Mouse (Mus musculus): Measurements from ENCODE around the gene Abcc5. TPM values are rescaled to one million over a fixed set of nuclear protein-coding genes. Genes with fewer than 3 reads are reported as not detected.
"Not testable (repeated sequence)": the region's sequence is repeated elsewhere in the genome, so short reads cannot be mapped to it uniquely, and the experiment has no call there.

Abcc5 gene
- 10 to 100 TPM; 60.7 to 61.2 TPM for total RNA-seq (2021)
- long read RNA-seq, experiment 1, full-length matches to known transcripts: 1 of 13 reads
- long read RNA-seq, experiment 1, partial matches to known transcripts: 6 of 13 reads
- long read RNA-seq, experiment 1, other reads (novel, unspliced or antisense): 6 of 13 reads
- long read RNA-seq, experiment 2, full-length matches to known transcripts: 5 of 16 reads
- long read RNA-seq, experiment 2, partial matches to known transcripts: 8 of 16 reads
- long read RNA-seq, experiment 2, other reads (novel, unspliced or antisense): 3 of 16 reads

GRCm38 (mm10) chr16:20425855-20426598 is at the start of gene Abcc5:
Gene Abcc5, minus strand, starts transcription at chr16:20426394.
- intact Hi-C loops (cut with DNase I): no loop called here
- DNase-seq: peak; percentile 86

GRCm38 (mm10) chr16:20475335-20475734 is 49.1 kb upstream of the Abcc5 start:
- intact Hi-C loops (cut with DNase I): no loop called here
- DNase-seq: no peak

DNA sequence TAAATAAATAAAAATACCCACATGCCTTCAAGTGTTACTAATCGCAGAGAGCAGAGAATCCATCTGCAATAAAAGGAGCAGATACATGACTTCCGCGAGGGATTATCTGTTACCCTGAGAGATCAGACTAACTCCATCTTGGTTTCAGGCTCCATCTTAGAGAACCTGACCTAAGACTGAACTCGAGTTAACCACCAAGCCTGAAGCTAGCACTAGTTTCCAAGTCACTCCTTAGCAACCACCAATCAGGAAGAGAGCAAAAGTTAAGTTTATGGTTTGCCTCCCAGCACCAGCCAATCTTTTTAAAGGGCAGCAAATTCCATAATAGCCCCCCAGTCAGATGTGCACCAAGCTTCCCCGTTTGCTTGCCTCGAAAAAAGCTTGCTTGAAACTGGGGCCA is 48.6 kb upstream of the Abcc5 start:
- intact Hi-C loops (cut with DNase I): no loop called here
- DNase-seq: no peak

GRCm38 (mm10) chr16:20474211-20474610 is 48.0 kb upstream of the Abcc5 start:
- intact Hi-C loops (cut with DNase I): no loop called here
- DNase-seq: no peak

DNA sequence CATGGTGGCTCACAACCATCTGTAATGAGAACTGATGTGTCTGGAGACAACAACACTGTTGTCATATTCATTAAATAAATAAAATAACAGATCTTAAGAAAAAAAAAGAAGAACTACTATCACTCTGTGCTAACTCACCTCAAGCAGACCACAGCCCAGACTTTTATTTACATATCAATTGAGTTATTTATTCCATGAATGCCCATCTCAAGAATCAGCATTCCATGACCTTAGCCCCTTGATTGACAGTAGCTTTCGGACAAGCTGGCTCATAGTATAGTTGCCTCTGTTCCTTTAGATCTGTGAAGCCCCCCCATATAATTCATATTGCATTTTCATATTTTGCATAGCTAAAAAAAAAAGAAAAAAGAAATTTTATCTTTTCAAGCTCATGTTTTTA is 47.6 kb upstream of the Abcc5 start:
- DNase-seq: no peak
- intact Hi-C loops (cut with DNase I): no loop called here

DNA sequence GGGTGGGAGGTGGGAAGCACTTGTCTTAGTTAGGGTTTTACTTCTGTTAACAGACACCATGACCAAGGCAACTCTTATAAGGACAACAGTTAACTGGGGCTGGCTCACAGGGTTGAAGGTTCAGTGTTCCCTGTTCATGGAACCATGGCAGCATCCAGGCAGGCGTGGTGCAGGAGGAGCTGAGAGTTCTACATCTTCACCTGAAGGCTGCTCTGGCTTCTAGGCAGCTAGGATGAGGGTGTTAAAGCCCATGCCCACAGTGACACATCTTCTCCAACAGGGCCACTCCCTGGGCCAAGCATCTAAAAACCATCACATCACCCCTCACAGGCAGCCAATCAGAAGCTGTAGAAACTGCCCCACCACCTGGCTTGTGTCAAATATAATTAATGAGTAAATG is 45.5 kb upstream of the Abcc5 start:
- intact Hi-C loops (cut with DNase I): no loop called here

DNA sequence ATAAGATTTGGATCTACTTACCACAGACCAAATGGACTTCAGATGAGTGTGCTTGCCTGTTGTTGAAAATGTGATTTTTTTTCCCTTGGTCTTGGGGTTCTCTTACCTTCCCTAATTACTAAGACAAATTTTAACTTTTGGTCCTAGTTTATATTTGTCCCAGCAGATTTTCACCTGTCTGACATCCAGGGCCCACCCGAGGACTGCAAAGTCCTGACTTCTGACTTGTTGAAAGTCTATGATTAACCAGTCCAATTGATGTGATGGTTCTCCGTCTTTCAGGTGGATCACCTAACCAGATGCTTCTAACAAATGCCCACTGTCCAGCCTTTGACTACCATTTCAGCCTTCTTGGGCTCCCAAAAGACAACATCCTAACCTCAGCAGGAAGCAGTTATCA is 44.8 kb upstream of the Abcc5 start:
- intact Hi-C loops (cut with DNase I): no loop called here
- DNase-seq: no peak

More for the DNA sequence above, 45.5 kb upstream of the Abcc5 start:
- DNase-seq: no peak

- intact Hi-C loops (cut with DNase I): no loop called here
- DNase-seq: no peak
Observed at GRCm38 (mm10) chr16:20464725-20465124, 38.5 kb upstream of the Abcc5 start.

DNA sequence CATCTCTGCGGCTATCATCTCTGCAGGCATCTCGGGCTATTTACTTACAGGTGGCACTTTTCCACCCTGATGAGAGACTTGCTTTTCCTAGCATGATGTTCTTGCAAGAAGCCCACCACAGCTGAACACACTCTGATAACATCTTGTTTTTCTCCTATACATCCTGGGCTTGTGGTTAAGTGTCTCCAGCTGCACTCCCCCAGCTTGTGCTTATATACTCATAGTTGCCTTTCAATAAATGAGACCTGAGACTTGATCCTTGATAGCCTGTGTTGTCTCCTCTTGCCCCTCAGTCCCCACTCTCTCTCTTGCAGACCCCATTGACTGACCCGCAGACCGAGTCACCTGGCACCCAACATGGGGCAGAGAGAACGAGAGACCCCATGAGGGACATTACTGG is 32.5 kb upstream of the Abcc5 start:
- DNase-seq; intact Hi-C loops (cut with DNase I): not testable (repeated sequence)

DNA sequence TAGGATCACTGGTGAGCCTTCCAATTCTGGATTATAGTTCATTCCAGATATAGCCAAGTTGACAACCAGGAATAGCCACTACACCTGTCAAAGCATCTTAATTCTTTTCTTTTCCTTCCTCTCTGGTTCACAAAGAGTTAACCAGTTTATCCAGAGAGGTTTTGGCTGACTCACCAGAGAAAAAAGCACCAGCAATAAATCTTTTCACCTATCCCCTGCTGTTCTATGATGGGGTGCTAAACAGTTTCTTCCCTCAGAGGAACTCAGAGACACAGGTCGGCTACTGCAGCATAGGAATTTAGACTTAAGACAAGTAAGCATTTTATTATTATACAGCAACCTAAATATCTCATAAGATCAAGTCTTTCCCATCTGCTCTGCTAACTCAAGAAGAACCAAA is 29.9 kb upstream of the Abcc5 start:
- DNase-seq: no peak

DNA sequence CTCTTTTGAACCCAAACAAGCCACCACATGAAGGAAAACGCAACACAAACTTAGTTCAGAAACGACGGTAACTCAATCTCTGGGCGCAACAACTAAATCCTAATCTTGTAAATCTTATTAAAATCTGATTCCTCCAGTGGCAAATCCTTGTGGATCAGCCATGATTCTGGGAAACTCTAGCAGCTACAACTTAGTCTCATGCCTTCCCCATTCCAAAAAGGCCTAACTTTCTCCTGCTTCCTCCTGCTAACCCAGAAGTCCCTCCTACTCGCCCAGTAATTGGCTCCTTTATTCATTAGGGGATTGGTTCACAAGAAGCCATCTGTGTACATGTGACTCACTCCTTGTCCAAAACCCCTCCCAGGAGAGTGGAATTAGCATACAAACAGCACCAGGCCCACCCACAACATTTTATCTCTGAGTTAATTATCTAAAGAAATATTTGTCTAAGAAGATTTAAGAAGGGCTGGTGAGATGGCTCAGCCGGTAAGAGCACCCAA is 28.0 kb upstream of the Abcc5 start:
- DNase-seq: no peak
- intact Hi-C loops (cut with DNase I): no loop called here

More for the DNA sequence above, 29.9 kb upstream of the Abcc5 start:
- intact Hi-C loops (cut with DNase I): no loop called here

GRCm38 (mm10) chr16:20451774-20452173 is 25.6 kb upstream of the Abcc5 start:
- no peak for DNase-seq
- intact Hi-C loops (cut with DNase I): no loop called here

DNA sequence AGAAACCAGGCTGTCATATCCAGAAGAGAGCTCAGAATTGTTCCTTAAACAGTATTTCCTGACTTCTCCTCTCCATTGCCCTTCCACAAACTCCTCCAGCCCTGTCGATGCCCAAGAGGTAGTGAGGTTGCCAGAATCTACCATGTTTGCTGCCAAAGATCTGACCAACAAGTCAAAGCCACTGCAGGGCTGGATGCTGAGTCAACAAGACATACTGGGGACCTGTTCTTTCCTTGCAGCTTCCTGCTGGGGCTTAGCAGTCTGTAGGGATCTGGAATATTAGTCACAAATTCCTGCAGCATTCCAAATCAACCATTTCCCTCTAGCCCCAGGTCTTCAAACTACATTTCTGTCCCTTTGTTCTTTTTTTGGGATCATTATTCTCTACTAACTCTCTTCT is 19.7 kb upstream of the Abcc5 start:
- intact Hi-C loops (cut with DNase I): no loop called here
- DNase-seq: no peak

GRCm38 (mm10) chr16:20444831-20445388 is 18.7 kb upstream of the Abcc5 start:
- no peak for DNase-seq
- intact Hi-C loops (cut with DNase I): no loop called here

GRCm38 (mm10) chr16:20442871-20443270 is 16.7 kb upstream of the Abcc5 start:
- intact Hi-C loops (cut with DNase I): no loop called here
- no peak for DNase-seq

- intact Hi-C loops (cut with DNase I): no loop called here
- no peak for DNase-seq
Observed at GRCm38 (mm10) chr16:20438673-20439415, 12.7 kb upstream of the Abcc5 start.

- DNase-seq; intact Hi-C loops (cut with DNase I): not testable (repeated sequence)
Observed at GRCm38 (mm10) chr16:20438046-20438445, 11.9 kb upstream of the Abcc5 start.

DNA sequence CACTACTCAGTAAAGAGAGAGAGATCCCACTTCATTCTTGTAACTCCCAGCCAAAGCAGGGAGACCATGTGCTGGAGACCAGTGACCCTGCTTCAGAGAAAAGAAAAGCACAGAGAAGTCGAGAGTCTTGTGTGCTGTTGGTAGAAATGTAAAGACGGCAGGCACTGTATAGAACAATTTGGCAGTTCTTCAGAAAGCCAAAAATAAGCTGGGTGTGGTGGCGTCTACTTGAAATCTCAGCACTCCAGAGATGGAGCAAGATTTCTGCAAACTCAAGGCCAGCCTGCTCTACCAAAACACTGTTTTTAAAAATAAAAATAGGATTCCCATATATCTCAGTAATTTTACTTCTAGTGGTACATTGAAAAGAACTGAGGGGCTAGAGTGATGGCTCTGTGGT is 10.1 kb upstream of the Abcc5 start:
- intact Hi-C loops (cut with DNase I): no loop called here
- DNase-seq: no peak

- intact Hi-C loops (cut with DNase I): no loop called here
- no peak for DNase-seq
Observed at GRCm38 (mm10) chr16:20429328-20429727, 3.1 kb upstream of the Abcc5 start.

DNA sequence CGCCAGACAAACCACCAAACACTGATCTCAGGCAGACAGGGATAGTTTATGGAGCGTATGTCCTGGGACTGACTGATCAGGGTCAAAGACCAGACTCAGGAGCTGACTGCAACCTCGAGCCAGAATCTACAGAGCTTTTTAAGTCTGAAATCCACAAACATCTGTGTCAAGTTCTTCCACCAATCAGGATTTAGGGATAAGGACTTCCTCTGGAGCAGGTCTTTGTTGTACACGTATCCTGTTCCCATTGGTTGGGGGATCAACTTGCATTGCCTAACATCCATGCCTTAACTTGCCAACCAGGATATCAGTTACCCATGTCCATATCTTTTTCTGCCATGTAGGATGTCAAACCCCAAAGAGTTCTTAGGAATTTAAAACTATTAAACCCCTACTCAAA is 1.4 kb upstream of the Abcc5 start:
- intact Hi-C loops (cut with DNase I): no loop called here
- DNase-seq: no peak

Data from gastrocnemius, postnatal 36 days (tissue).